Mouse (Mus musculus): ENCODE data around the gene Polg2.
A peak's percentile ranks its signal among the peaks of the same experiment; 100 is the strongest.
"Not testable (repeated sequence)": the region's sequence is repeated elsewhere in the genome, so short reads cannot be mapped to it uniquely, and the experiment has no call there.

The Polg2 gene

DNA sequence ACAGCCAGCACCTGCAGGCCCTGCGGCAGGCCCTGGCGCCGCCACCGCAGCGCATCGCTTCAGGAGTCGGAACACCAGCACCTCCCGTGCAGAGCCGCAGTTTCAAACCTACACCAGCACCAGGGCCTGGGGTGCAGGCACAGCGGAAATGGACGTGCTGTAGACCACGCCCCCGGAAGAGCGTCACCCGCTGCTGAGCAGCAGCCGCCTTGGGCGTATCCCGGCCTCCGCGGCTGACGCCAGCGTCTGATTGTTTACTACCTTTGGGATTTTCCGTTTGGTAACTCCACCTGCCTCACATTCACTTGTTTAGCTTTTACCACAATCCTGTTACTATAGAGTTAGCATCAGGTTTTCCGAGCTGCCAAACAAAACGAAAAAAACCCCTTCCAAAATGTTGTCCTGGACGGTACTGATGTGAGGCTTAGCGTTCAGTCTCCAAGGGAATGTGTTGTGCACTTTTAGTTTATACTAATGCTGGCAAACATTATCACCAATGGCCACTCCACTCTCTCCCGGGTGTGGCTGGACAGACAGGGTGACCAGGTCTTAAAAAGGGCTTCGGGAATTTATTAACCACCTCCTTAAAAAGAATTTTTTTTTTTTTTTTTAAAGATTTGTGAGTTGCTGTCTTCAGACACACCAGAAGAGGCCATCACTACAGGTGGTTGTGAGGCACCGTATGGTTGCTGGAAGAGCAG lies at the start of gene Polg2:
Gene Polg2, minus strand, starts transcription at position 150 of the 701 bp plus-strand sequence.
- peak; percentile 98 for DNase-seq (ENCODE audit: low read depth, low spot score)

DNA sequence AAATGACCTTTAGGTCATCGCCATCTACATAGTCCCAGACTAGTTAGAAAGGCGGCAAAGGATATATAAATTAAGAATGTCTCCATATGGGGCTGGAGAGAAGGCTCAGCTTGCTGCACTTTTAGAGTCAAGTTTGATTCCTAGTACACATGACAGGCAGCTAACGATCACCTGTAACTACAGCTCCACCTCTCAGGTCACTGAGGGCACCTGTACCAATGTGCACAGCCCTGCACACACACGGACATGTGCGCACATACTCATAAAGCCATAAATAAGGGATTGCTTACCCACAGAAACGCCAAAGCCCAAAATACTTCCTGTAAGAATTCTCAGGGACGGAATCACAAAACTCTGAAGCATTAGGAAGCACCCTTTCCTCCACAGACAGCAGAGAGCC lies 48.7 kb upstream of the Polg2 start:
- no peak for DNase-seq (ENCODE audit: low read depth, low spot score)

DNA sequence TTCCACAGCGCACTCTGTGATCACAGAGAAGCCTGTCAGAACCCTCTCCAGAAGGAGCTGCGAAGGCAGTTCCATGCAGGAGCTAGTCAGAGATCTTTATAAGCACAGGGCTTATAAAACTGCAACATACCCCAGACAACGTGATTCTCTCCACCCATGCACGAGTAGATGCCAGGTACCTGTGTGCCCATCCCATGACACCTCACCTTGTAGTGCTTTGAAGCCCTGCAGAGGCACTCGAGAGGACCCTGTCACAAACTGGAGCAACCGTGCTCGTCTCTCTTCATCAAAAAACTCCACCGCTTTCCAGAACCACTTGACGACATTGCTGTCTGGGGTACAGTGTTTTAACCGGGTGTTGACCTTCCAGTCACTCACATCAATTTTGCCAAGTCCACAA lies 45.1 kb upstream of the Polg2 start:
- DNase-seq (ENCODE audit: low read depth, low spot score): no peak

DNA sequence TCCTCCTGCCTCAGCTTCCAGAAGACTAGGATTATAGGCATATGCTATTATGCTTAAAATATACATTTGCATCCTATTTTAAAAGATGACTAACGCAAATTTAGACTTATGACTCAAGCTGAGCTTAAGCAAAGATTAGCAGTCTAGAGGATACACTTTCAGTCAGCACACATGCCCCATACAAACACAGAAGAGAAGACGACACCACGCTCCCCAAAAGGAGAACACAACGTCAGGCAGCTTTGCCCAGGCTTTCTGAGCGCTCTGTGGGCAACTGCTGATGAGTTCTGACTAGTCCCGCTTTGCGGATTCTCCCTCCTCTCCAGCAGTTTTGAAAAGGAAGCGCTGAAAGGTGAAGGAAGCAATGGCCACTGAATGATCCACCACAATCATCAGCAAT lies 44.4 kb upstream of the Polg2 start:
- no peak for DNase-seq (ENCODE audit: low read depth, low spot score)

DNA sequence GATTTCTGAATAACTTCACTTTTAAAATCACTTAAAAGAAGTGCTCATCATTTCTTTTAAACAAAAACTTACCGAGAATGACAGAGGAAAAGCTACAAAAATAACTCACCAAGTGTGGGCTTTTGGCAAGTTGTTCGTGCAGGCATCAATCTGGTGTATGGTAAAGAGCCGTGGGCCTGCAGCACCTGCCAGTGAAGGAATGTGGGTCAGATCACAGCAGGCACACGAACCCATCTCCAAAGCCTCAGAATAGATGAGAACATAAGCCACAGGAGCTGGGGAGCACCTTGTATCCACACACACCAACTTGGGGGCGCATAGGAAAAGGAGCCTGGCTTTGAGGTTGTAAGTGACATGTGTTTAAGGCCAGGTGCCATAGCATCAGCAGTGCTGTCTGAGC lies 43.6 kb upstream of the Polg2 start:
- no peak for DNase-seq (ENCODE audit: low read depth, low spot score)

DNA sequence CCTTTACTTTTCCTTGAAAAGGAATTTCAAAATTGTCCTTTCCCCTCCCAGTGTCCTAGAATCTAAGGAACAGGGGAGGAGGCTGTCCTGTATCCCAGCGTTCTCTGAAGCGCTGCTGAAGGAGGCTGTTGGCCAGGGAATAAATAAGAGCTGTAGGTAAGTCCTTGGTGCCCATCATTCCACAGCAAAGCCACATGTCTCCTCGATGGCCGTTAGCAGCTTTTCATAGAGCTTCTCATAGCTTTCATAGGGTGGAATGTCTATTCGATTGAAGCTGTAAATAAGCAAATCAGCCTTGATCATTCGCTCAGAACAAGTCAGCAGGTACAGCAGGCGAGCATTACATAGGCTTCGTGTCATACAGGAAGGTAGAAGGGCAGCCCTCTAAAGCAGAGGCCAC lies 43.2 kb upstream of the Polg2 start:
- no peak for DNase-seq (ENCODE audit: low read depth, low spot score)

DNA sequence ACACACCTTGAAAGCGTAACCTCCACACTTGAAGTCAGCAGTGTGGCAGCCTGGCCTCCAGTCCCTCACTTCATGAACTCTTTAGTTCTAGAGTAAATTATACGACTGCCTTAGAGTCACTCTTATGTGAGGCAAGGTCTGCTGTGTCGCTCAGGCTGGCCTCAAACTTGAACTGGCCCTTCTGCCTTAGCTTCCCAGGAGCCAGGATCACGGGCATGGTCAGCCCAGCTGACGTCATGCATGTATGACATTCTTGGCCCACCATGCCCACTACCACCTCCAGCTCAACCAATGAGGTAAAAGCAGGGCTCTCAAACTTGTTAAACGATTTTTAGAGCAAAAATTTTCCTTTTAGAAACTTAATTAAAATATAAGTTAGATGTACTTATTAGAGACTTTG lies 42.1 kb upstream of the Polg2 start:
- no peak for DNase-seq (ENCODE audit: low read depth, low spot score)

DNA sequence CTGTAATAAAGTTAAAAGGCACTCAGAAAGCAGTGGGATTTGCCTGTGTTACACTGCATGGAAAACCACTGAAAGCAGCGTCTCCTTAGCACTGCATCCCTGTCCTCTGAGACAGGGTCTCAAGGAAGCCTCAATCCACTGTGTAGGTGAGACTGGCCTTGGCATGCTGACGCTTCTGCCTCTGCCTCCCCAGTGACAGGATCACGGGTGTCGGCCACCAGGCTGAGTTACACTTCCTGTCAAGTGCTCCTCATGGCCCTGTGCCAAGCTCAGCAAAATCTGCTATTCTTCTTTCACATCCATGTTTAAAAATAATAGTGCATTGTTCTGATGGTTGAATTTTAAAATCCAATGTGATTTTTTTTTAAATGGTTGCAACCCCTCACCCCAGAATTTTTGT lies 41.6 kb upstream of the Polg2 start:
- no peak for DNase-seq (ENCODE audit: low read depth, low spot score)

DNA sequence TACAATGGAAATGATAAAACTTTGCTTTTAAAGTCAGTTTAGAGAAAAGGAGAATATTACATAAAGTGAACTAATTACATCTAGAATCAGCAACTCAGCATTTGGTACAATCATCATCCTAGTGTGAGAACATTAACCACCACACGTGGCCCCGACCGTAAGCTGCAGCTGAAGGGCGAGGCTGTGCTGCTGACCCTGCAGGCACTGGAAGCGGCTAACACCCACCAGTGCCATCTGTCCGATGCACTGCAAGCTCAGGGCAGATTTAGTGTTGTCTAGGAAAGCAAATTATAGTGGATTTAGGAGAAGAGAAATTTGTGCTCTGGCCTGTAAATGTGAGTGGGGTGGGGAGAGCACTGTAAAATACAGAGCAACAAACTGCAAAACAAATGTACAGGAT lies 40.9 kb upstream of the Polg2 start:
- no peak for DNase-seq (ENCODE audit: low read depth, low spot score)

DNA sequence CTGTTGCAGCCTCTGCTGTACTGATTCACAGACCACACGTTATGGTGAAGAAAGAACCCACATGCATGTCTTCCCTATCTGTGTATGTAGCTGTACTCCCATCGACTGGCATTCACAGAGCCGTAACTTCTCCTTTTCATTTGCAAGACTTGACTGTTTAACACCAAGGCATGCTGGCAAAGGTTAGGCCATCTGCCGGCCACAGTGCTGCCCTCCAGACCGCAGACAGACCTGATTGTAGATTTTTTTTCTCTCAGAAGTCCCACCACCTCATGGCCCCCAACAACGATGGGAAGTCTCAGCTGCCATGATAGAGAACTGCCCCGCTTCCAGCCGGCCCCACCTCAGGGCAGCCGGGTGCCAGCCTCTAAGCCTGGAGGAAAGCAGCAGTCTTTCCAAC lies 40.3 kb upstream of the Polg2 start:
- no peak for DNase-seq (ENCODE audit: low read depth, low spot score)

DNA sequence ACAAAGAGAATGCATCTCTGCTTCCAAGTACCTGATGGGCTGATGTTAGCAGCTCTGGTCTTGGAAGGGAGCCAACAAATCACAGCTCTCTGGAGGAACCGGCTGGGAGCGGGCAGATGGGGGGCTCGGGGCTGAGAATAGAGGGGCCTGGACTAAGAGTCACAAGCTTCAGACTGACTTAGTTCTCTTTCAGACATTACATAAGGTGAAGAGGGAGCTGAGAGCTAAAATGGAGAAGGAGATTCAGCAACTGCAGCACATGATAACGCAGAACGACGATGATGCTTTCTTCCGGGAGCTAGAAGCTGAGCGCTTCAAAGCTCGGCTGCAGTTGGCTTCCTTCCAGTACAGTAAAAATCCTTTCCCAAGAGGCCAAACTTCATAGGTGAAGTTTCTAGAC lies 39.0 kb upstream of the Polg2 start:
- no peak for DNase-seq (ENCODE audit: low read depth, low spot score)

DNA sequence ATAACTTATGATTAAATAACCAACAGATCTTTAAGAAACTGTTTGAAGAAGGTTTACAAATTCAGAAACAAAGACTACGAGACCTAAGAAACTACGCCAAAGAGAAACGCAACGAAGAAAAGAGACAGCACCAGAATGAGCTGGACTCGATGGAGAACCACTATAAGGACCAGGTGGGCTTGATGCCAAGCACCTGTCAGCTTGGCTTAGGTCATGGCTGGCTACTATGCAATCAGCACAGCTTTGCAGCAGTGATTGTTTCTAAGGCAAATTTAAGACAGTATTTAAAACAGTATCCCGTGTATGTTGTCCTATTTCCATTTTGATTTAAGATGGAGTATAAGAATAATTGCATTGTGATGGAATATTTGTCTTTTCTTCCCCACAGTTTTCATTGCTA lies 38.5 kb upstream of the Polg2 start:
- DNase-seq (ENCODE audit: low read depth, low spot score): no peak

DNA sequence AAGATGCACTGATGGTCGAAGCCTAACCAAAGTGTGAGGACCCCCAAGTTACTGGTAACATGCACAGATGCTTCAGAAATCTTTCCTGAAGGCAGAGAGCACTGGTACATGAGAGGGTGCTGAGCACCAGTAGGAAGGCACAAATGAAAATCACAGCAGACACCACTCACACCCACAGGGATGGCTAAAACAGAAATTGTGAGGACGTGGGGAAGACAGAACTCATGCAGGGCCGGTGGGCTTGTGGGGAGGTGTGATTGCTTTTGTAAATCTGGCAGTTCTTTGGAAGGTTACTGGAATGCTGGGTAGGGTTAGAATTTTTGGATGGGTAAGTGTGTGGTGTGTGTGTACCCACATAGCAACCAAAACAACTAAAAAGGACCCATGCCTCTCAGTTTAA lies 37.8 kb upstream of the Polg2 start:
- DNase-seq (ENCODE audit: low read depth, low spot score): no peak

DNA sequence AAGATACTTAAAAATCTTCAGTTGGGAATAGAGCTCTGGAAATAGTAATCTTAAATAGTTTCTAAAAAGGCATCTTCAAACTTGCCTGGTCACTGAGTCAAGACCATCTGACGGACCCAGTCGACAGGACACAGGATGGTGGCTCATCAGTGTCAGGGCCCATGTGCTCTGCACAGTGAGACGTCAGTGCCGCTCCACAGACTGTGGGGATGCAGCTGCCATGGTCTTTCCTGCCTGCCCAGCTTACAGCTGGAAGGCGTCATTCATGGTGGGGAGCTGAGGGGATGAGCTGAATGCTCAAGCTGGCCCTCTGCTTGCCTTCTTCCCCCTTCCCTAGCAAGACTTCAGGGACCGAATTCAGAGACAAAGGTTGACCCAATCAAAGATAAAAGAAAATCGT lies 37.0 kb upstream of the Polg2 start:
- no peak for DNase-seq (ENCODE audit: low read depth, low spot score)

DNA sequence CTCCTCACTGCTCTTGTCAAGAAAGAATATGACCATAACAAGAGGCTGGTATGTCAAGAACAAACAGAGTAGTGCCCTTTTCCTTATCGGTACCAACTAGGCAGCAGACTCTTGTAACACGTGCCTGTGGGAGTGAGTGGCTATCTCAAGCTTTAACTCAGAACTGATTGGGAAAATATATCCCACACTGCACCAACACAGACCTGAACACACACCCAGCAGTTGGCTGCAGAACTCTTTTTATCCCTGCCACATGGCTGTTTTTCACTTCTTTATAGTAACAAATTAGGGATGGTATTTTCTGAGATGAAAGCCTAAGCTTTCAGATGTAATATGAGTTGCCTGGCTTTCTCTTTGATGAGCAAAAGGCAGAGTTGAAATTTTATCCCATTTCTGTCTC lies 36.4 kb upstream of the Polg2 start:
- no peak for DNase-seq (ENCODE audit: low read depth, low spot score)

DNA sequence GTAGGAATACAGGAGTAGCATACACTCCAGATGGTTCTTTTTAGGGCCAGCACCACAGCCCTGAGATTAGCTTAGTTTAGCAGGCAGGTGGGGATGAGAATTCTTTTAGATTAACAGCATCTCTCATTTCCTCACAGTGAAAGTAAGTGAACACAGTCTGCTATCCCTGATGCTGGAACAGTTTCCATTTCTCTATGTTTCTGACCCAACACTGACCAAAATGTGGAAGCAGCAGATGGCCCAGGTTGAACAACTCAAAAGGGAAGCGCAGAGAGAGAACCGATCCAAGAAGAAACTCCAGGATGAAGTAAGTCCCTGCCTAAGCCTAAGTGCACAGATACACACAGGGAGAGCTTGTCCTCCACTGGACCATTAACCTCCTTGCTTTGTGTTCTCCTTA lies 36.0 kb upstream of the Polg2 start:
- DNase-seq (ENCODE audit: low read depth, low spot score): no peak

DNA sequence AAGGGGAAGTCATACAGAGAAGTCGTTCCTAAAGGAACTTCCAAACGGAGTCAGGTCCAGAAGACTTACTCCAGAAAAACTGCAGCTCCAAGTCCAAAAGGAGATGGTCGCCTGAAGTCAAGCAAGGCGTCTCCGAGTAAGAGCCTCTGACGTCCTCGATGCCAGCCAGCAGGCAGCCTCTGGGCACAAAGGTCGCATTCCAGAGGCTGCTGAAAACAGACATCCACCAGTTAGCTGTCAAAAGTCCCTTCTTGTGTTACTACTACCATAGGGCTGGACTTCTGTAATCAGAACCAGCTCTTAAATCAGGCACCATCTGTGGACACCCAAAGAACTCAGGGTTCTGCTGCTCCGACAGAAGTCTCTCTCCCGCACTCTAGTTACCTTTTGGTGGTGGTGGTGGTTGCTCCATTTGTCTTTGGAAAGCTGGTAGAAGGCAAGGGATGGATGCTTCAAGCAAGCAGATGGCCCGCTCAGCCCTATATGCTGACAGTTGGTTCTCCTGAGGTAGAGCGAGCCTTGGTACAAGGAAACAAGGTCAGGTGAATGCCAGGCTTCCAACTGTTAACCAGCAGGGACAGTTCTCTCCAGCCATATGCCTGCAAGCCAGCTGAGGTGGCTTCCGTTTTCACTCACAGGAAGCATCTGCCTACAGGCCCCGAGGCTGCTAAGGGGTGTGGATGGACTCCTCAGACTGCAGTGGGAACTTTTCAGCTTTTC lies 35.4 kb upstream of the Polg2 start:
- DNase-seq (ENCODE audit: low read depth, low spot score): no peak

DNA sequence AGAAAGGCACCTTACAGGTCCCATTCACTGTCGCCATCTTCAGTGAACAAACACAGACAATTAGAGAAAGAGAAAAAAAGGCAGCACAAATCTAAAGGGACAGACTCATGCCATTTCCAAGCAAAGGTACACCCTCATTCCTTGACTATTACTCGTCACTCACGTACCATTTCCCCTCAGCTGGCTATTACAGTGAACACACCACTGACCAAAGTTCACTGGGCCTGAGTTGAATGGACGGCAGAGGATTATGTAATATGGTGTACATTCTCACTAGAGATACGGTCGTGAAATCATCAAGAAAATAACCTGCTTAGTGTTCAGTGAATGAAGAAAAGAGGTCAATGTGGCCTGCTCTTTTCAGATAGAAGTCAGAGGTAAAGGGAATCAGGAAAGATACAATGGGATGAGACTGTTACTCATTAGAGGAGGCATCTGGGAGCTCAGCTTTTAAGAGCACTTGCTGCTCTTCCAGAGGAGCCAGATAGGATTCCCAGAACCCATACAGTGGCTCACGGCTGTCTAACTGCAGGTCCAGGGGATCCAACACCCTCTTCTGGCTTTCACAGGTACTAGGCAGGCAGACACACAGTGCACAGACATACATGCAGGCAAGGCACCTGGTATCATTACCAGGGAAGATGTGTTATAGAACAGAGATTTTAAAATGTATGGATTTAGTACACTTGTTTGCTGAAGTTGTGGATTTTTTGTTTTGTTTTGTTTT lies 33.2 kb upstream of the Polg2 start:
- no peak for DNase-seq (ENCODE audit: low read depth, low spot score)

DNA sequence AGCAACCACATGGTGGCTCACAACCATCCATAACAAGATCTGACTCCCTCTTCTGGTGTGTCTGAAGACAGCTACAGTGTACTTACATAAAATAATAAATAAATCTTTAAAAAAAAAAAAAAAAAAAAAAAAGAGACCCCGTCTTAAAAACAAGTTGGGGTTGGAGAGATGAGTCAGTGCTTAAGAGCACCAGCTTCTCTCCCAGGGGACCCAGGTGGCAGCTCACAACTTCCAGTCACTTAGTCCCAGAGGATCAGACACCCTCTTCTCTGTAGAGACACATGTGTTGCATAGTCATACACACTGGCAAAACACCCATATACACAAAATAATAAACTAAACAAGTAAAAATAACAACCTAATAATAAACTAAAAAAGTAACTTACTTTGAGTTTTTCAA lies 28.1 kb upstream of the Polg2 start:
- DNase-seq (ENCODE audit: low read depth, low spot score): not testable (repeated sequence)

DNA sequence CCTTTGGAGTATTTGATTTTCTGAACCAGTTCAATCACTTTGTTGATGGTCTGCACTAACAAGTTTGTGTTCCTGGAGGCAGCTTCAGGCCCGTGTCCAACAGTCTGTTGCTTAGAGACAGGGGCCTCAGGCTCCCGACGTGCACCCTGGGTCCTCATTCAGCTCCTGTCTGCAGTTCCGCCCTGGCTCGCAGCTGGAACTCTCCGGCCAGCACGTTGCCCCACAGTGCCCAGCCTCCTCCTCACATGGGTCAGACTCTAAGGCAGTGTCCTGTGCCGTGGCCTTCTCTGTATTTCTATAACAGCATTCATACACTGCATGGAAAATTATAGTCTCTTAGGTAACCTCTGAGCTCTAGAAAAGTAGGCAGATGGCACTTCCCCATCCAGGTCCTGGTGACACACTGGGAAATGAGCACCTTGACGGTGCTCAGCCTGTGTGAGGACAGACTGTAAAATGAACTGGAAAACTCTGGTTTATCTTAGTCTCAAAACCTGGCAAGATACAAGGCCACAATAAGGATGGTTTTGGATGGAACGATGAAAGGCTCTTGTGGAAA lies 22.8 kb upstream of the Polg2 start:
- no peak for DNase-seq (ENCODE audit: low read depth, low spot score)

DNA sequence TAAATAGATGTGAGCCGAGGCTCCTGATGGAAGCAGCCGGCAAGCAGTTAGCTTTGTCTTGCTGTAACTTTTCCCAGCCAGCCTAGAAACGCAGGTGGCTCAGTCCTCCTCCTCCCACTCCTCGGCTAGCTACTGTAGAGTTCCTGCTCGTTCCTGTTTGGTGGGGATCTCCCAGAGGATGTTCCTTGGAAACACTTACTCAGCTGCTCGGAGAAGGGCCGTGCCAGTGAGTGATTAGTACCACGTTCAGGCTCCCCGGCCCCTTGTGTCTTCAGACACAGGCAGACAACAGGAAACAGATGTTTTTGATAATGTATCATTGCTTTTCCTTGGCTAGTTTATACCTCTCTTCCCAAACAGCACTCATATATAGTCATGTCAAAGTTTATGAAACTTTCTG lies 16.3 kb upstream of the Polg2 start:
- no peak for DNase-seq (ENCODE audit: low read depth, low spot score)

DNA sequence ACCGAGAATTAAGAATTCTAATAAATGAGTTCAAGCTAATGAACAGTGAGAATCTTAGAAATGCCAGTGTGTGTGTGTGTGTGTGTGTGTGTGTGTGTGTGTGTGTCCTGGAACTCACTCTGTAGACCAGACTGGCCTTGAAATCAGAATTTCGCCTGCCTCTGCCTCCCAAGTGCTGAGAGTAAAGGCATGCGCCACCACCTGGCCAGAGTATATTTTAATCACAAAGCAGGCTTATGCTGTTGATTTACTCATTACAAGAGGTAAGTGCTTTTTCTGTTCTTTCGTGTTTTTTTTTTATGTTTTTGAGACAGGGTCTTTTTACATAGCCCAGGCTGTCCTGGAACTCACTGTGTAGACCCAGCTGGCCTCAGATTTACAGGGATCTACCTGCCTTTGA lies 14.5 kb upstream of the Polg2 start:
- no peak for DNase-seq (ENCODE audit: low read depth, low spot score)

DNA sequence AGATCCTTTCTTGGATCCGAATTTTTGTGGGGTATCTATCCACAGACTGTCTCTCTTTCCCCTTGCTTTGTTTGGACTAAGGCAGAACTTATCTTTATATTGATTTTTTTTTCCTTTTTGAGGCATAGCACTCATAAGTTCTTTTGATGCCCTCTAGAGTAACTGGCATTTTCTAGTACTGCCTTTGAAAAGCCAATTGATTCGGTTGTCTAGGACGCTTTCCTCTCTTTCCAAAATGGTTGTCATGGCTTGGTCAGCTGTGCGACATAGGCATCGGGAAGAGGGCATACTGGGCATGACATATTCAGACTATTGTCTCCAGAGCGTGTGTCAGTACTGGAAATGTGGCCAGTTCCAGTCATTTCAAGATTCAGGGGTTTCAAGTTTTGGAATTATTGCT lies 10.3 kb upstream of the Polg2 start:
- DNase-seq (ENCODE audit: low read depth, low spot score): no peak
